Mouse (Mus musculus) hindbrain, embryonic 16.5 days (tissue): ENCODE data around the gene Cldn14. TPM values are rescaled to one million over a fixed set of nuclear protein-coding genes. Genes with fewer than 3 reads are reported as not detected.

ENCODE experiments used
- ATAC-seq: fragments of 200-750 bp; cut with Nextera tagmentation; 2 replicates; pipeline ENCODE4 v1.8.0; 2017; ENCODE audit warnings: moderate TSS enrichment, moderate library complexity
- H3K27ac ChIP-seq: fragments of 300-500 bp; sonication (generic); 2 replicates; pipeline ENCODE4 v1.5.1; 2014; ENCODE audit warnings: low read depth, mild to moderate bottlenecking, control low read depth, low read length, moderate library complexity
- H3K27me3 ChIP-seq: fragments of 300-500 bp; sonication (generic); replicated peaks from 2 replicates; pipeline ENCODE4 v1.6.1; 2014; ENCODE audit warnings: low read length; ENCODE audit not compliant: control insufficient read depth, insufficient read depth
- H3K36me3 ChIP-seq: fragments of 300-500 bp; sonication (generic); 2 replicates; pipeline ENCODE4 v1.6.1; 2014; ENCODE audit warnings: mild to moderate bottlenecking, low read length, moderate library complexity, mixed read lengths; ENCODE audit not compliant: control insufficient read depth, insufficient read depth
- H3K4me1 ChIP-seq: fragments of 300-500 bp; sonication (generic); 2 replicates; pipeline ENCODE4 v1.6.1; 2014; ENCODE audit warnings: low read depth, low read length; ENCODE audit not compliant: control insufficient read depth, insufficient read depth
- H3K4me2 ChIP-seq: fragments of 300-500 bp; sonication (generic); 2 replicates; pipeline ENCODE4 v1.6.1; 2014; ENCODE audit warnings: mild to moderate bottlenecking, low read length, control low read depth, moderate library complexity
- H3K4me3 ChIP-seq: fragments of 300-500 bp; sonication (generic); 2 replicates; pipeline ENCODE4 v1.5.1; 2014; ENCODE audit warnings: mild to moderate bottlenecking, low read length, control low read depth, moderate library complexity
- H3K9ac ChIP-seq: fragments of 300-500 bp; sonication (generic); 2 replicates; pipeline ENCODE4 v1.6.1; 2014; ENCODE audit warnings: low read depth, mild to moderate bottlenecking, control low read depth, low read length, moderate library complexity
- H3K9me3 ChIP-seq: fragments of 300-500 bp; sonication (generic); 2 replicates; pipeline ENCODE4 v1.6.1; 2014; ENCODE audit warnings: mild to moderate bottlenecking, low read length, moderate library complexity; ENCODE audit not compliant: control insufficient read depth
- WGBS: fragments of 180-500 bp; shearing (Covaris S2); extraction: QIAGEN DNeasy Blood & Tissue Kit; methylation state at CpG from one replicate; pipeline ENCODE4 v1.1.7; 2014; 5-methylcytosine and 5-hydroxymethylcytosine counted together
- polyA plus RNA-seq: library from polyadenylated mRNA; unstranded; fragments of >200 nt; fragmentation: Nextera tagmentation; extraction: Ambion mirVana; gene quantifications from 2 replicates; pipeline ENCODE4 v1.2.1, GENCODE M21; 2015

Cldn14 gene
- polyA plus RNA-seq, 1 experiment from 2014 or later = not detected

DNA sequence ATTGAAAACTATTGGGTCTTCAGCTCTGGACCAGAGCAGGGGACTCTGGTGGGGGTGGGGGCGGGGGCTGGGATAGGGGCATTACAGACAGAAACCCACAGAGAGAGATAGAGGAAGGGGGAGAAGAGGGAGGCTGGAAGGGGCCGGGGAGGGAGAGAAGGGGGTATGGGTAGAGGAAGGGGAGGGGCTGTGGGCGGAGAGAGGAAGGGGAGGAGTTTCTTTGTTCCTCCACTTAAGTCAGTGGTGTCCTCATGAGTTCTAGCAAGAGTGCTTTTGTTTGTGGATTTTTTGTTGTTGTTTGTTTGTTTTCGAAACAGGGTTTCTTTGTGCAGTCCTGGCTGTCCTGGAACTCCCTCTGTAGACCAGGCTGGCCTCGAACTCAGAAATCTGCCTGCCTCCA, 35.1 kb downstream of the Cldn14 start:
- no peak for ATAC-seq
- Histone ChIP-seq H3K27ac (no peak overlapping the region), H3K9ac (no peak overlapping the region), H3K36me3 (no peaks in the 10 kb centered on the region), H3K9me3 (no peaks in the 10 kb centered on the region), H3K4me1 (no peaks in the 10 kb centered on the region), H3K27me3 (no peaks in the 10 kb centered on the region), H3K4me3 (no peak overlapping the region), H3K4me2 (peak overlapping the region; percentile 40)
- WGBS = 56% methylated on average over 5 of the region's 5 CpGs

DNA sequence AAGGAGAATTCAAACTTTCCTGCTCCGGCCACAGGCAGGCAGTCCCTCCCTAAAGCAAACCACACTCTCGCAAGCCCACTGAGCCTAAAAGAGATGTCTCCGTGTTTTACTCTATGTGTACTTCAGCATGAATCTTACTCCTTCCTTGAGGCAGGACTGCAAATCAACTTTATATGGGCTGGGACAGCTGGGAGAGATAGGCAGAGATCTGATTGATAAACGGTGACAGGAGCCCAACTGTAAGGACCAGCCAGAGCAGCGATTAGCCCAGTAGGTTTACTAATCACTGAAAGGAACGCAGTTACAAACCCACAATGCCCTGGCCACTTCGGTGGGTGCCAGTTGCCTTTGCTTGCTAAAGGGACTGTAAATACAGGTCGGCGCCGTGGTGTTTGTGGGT, 35.5 kb downstream of the Cldn14 start:
- Histone ChIP-seq H3K4me2 (peak overlapping the region; percentile 40), H3K36me3 (no peaks in the 10 kb centered on the region), H3K9me3 (no peaks in the 10 kb centered on the region), H3K27ac (no peak overlapping the region), H3K4me1 (no peaks in the 10 kb centered on the region), H3K27me3 (no peaks in the 10 kb centered on the region), H3K4me3 (no peak overlapping the region), H3K9ac (no peak overlapping the region)
- no peak for ATAC-seq
- WGBS = 45% methylated on average over 10 of the region's 10 CpGs

DNA sequence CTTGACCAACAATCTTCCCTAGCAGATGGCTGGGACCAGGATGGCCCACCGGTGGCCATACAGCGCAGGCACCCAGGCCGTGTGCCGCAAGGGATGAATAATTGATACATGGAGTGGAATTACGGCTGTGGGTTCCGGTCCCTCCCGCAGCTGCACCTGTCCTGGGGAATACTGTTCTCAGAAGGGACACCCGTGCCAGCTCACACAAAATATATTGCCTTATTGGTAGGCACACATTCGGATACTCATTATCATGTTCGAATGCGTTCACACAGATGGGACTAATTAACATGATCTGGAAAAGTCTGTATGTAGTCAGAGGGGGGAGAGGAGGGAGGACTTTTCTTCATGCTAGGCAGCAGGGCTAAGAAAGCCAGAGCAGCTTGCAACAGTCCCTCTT, 37.6 kb downstream of the Cldn14 start:
- H3K27me3 ChIP-seq = no peaks in the 10 kb centered on the region
- H3K27ac ChIP-seq = no peak overlapping the region
- no peaks in the 10 kb centered on the region for H3K36me3 ChIP-seq
- no peak; the same call in 1 of the 2 replicates for ATAC-seq
- H3K4me3 ChIP-seq = no peak overlapping the region
- H3K4me2 ChIP-seq = no peak overlapping the region
- no peak overlapping the region for H3K9ac ChIP-seq
- no peaks in the 10 kb centered on the region for H3K9me3 ChIP-seq
- no peaks in the 10 kb centered on the region for H3K4me1 ChIP-seq
- 55% methylated on average over 11 of the region's 11 CpGs for WGBS

DNA sequence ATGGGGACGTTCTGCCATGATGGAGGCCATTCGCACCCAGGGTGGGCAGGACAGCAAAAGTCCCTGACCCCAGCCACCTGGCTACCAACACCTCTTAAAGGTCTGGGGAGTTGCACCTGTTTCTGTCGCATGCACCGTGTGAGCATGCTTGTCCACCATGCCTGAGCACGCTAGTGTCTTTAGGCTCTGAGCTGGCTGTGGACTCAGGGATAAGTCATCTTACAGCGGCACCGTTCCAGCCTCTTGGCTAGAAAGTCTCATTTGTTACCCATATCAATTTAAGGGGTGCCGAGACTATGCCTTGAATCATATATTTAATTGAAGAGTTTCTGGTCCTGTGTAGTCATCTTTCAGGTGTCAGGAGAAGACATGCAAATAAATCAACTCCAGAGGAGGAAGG, 40.7 kb downstream of the Cldn14 start:
- H3K27me3 ChIP-seq = no peaks in the 10 kb centered on the region
- no peak for ATAC-seq
- no peak overlapping the region for H3K4me2 ChIP-seq
- 91% methylated on average over 8 of the region's 8 CpGs for WGBS
- H3K36me3 ChIP-seq = no peaks in the 10 kb centered on the region
- no peak overlapping the region for H3K9ac ChIP-seq
- no peaks in the 10 kb centered on the region for H3K9me3 ChIP-seq
- H3K4me3 ChIP-seq = no peak overlapping the region
- no peak overlapping the region for H3K27ac ChIP-seq
- H3K4me1 ChIP-seq = no peaks in the 10 kb centered on the region

DNA sequence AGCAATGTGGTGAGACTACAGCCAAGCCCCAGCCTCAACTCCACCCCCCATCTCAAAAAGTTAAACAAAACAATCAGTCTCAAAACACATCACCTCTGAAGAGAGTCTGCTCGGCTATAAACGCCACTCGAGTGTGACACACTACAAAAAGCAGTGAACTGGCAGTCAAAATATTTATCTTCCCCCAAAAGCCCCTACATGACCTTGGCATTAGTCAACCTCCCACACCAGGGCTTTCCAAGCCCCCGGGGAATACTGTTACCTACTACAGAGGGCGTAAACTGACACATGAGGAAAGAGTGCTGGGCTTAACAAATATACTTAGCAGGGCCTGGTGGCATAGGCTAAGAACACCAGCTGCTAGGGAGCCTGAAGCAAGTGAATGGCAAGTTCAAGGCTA, 46.4 kb downstream of the Cldn14 start:
- no peaks in the 10 kb centered on the region for H3K36me3 ChIP-seq
- H3K9ac ChIP-seq = no peak overlapping the region
- WGBS = 73% methylated on average over 5 of the region's 5 CpGs
- H3K4me3 ChIP-seq = no peak overlapping the region
- ATAC-seq = no peak
- no peaks in the 10 kb centered on the region for H3K9me3 ChIP-seq
- no peaks in the 10 kb centered on the region; the same call in 1 of the 2 replicates for H3K4me1 ChIP-seq
- no peak overlapping the region for H3K27ac ChIP-seq
- no peak overlapping the region for H3K4me2 ChIP-seq
- no peaks in the 10 kb centered on the region for H3K27me3 ChIP-seq

DNA sequence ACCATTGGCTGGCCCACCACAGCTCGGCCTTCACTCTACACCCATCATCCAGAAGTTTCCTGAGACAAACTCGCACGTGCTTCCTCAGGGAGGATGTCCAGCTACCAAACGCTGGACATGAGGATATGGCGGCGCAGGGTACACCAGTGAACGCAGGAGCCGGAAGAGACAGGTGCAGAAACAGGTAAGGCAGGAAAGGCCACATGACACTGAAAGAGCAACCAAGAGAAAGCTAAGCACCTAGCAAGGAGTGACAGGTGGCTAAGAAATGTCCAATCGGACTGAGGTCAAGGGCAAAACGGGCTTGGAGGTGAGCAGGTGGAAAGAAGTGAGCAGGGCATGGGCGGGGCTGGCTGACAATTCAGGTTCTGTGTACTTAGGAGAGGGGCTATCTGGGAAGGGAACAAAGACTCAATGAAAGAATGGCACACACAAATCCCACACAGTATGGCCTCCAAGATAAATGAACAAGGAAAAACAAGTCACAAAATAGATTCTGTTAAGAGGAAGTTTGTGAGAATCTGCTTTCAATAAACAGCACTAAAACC, 47.5 kb downstream of the Cldn14 start:
- Histone ChIP-seq H3K27ac (no peak overlapping the region), H3K4me3 (no peak overlapping the region), H3K4me2 (no peak overlapping the region), H3K4me1 (peaks cover 5% of the 10 kb centered on the region), H3K9me3 (no peaks in the 10 kb centered on the region), H3K36me3 (no peaks in the 10 kb centered on the region), H3K27me3 (no peaks in the 10 kb centered on the region), H3K9ac (no peak overlapping the region)
- WGBS = 91% methylated on average over 11 of the region's 11 CpGs
- ATAC-seq = no peak

DNA sequence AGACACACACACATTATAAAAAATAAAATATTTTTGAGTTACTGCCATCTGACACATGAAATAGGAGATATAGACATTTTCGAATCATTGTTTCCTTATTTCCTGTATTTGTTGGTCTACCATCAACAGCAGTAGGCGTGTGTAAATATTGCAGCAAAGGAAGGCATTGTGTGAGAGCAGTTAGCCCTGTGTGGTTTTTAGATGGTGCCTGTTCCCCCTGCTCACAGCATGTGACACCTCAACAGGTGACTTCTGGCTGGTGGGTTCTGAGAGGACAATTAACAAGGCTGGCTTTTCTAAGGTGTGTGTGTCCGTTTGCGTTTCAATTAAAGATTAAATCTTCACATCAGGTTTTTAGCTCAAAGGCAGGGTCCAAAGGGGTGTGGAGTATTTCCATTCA, 48.1 kb downstream of the Cldn14 start:
- no peak overlapping the region for H3K4me3 ChIP-seq
- no peak overlapping the region for H3K27ac ChIP-seq
- ATAC-seq = no peak
- no peaks in the 10 kb centered on the region for H3K9me3 ChIP-seq
- WGBS = 91% methylated on average over 4 of the region's 4 CpGs
- H3K4me2 ChIP-seq = no peak overlapping the region
- H3K9ac ChIP-seq = no peak overlapping the region
- H3K27me3 ChIP-seq = no peaks in the 10 kb centered on the region
- H3K4me1 ChIP-seq = peaks cover 5% of the 10 kb centered on the region
- H3K36me3 ChIP-seq = no peaks in the 10 kb centered on the region

DNA sequence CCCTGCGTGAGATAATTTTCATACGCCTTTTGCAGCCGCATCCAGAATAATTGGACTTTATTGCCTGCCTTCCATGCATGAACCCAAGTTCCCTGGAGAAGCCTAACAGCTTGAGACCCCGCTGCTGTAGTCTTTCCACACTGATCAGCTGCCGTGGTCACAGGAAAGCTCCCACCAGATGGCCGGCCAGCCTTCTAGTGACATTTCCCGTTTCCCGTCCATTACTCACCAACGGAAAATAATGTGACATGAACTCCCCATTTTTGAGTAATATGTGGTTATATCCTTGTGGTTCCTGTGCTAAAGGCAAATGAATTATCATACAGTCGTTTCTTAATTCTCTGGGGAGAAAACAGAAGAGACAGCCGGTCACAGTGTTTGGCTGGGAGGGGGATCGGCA, 51.2 kb downstream of the Cldn14 start:
- H3K4me3 ChIP-seq = no peak overlapping the region
- H3K4me2 ChIP-seq = 0 out of 2 replicates have a peak overlapping the region, but pooled peaks have one; percentile 18
- H3K27ac ChIP-seq = no peak overlapping the region
- no peaks in the 10 kb centered on the region for H3K36me3 ChIP-seq
- H3K9me3 ChIP-seq = no peaks in the 10 kb centered on the region
- no peak for ATAC-seq
- no peaks in the 10 kb centered on the region for H3K27me3 ChIP-seq
- 39% methylated on average over 12 of the region's 12 CpGs for WGBS
- no peak overlapping the region for H3K9ac ChIP-seq
- H3K4me1 ChIP-seq = peaks cover 5% of the 10 kb centered on the region

DNA sequence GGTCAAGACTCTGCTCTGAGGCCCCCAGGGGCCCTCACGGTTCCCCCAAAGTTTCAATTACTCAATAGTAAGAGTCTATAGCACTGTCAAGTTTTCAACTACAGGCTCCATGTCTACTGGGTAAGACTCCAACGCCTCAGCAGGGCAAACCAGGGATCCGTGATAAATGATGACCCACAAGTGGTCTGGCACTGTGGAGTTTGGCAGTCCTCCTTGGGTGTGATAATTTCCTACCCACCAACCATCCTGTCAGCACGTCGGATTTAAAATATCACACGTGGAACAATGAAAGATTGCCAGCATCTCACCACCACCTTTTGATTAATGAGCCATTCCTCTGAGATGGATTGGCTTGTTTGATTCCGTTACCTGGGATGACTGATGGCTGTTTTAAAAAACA, 51.7 kb downstream of the Cldn14 start:
- peaks cover 5% of the 10 kb centered on the region for H3K4me1 ChIP-seq
- no peaks in the 10 kb centered on the region for H3K36me3 ChIP-seq
- H3K9me3 ChIP-seq = no peaks in the 10 kb centered on the region
- H3K27me3 ChIP-seq = no peaks in the 10 kb centered on the region
- H3K4me3 ChIP-seq = no peak overlapping the region
- no peak overlapping the region for H3K4me2 ChIP-seq
- H3K9ac ChIP-seq = no peak overlapping the region
- ATAC-seq = no peak
- no peak overlapping the region for H3K27ac ChIP-seq
- WGBS = 44% methylated on average over 7 of the region's 7 CpGs

DNA sequence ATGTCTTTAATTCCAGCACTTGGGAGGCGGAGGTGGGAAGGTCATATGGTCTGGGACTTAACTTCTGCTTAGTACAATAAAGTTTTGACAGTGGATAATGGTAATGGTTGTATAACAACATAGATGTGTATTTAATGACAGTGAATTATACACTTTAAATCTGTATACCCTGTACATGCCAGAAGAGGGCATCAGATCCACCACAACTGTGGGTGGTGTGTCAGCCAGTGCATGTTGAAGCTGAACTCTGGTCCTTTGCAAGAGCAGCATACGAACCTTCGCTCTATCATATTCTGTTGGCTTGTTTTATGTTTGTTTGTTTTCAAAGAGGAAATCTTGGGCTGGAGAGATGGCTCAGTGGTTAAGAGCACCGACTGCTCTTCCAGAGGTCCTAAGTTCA, 61.2 kb downstream of the Cldn14 start:
- Histone ChIP-seq H3K36me3 (no peaks in the 10 kb centered on the region), H3K4me2 (no peak overlapping the region), H3K9me3 (no peaks in the 10 kb centered on the region), H3K27ac (no peak overlapping the region), H3K9ac (no peak overlapping the region), H3K27me3 (no peaks in the 10 kb centered on the region; the same call in 1 of the 2 replicates), H3K4me1 (no peaks in the 10 kb centered on the region), H3K4me3 (no peak overlapping the region)
- no peak for ATAC-seq
- 90% methylated on average over 4 of the region's 4 CpGs for WGBS
